Mouse (Mus musculus) thymus, postnatal 4 days (tissue): Measurements from ENCODE around the gene Akirin2.
"Not testable (repeated sequence)": the region's sequence is repeated elsewhere in the genome, so short reads cannot be mapped to it uniquely, and the experiment has no call there.

Experiments used
- DNase-seq: peaks from one replicate; pipeline ENCODE4 v3.0.0; 2021

Gene Akirin2

DNA sequence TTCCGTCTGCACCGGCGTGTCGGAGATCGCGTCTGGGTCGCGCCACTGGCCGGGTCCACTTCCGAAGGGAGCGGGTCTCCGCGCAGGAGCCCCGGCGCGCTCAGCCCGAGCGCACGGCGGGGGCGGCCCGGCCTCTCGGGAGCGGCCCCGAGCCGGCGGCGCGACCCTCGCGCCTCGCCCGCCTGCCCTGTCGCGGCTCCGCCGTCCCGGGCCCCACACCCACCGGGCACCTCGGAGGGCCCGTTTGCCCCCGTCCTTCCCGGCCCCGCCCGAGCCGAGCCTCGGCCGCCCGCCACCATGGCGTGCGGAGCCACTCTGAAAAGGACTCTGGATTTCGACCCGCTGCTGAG lies at the start of gene Akirin2:
TSS of gene Akirin2 (plus strand) at position 190 of the 350 bp plus-strand sequence.
- DNase-seq = no peak

DNA sequence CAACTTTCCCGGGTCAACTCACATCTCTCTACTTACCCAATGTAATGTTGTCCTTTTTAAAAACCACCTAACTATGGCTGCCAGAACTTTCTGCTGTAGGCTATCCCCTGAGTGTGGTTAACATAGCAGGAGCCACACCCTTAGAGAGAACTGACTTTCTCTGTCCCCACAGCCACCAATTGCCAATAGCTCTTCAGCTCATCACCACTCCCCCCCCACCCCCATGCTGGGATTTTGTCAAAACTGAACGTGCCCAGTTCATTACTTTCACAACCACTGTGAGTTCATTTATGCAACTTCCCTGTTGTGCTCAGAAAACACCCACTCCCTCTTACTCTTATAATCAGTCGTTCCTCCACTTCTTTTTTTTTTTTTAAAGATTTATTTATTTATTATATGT lies 40.4 kb upstream of the Akirin2 start:
- DNase-seq = no peak

DNA sequence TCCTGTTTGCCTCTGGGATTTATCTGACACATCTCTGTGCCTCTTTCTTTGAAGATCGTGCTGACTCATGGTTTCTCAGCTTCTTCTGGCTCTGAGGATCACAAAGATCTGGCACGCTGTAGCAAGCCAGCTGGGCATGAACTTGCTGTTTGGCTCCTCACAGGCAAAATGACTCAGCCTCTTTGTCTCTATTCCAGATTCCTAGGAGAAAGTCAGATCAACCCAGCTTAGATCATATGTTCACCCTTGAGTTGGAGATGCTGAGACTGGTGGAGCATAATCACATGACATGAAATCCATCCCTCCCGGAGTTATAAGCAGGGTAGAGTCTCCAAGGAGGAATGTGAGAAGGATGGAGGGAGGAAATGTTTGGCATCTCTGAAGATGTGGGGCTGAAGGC lies 27.9 kb upstream of the Akirin2 start:
- DNase-seq = no peak

DNA sequence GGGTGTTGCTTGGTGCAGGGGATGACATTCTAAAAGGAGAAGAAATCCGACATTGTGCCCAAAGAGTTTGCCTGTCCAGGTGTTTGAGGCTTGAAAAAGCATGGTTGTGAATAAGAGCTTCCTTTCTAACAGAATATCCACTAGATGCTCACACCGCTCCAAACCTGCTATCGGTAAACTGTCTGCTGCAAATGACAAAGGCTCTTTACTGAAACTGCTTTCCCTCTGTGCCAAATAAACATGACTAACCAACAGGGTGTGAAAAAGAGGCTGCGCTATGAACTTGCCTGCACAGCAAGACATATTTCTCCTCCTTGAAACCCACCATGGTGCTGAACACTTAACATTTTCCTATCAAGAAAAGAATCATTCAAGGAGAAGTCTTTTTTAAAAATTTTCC lies 27.2 kb upstream of the Akirin2 start:
- no peak for DNase-seq

DNA sequence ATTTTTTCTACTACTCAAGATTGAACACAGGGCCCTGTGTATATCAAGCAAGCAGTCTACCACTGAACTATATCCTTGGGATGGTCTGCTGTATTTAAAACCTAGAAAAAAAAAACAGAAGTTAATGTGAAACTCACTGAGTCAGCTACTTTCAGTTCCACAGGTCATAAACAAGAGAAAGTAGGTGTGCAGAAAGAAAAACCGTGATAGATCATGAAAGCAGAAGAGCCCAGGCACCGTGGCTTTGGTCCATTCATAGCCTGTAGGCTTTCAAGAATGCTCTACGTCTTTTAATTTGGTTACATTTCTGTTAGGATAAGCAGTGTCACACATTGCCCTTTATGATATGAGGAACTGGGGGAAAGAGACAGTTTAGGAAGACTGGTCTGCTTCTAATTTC lies 24.0 kb upstream of the Akirin2 start:
- no peak for DNase-seq

DNA sequence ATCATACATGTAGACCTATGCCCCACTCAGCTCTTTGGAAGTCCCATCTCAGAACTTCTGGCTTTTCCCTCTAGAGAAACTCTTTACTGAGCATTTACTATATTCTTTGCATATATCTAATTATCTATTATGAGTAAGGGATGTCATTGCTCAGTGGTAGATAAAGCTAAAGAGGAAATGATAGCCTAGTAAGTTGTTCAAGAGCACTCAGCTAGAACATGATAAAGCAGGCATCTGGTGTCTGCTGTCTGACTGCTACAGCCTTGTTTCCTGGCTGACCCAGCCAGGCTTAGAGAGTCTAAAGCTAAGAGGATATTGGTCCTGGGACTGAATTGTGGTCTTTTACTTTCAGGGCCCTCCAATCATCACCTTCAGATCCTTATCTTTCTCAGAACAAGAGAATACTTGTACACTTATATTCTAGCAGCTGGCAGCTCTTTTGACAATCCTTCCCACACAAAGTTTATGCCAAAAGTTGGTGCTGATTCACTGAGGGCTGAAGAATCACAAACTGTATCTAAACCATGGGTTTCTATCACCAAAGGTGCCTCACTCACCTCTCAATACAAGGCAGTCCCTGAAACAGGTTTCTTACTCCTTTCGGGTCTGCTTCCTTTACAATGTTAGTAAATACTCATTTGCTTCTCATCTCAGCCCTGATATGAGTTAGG lies 22.2 kb upstream of the Akirin2 start:
- no peak for DNase-seq

DNA sequence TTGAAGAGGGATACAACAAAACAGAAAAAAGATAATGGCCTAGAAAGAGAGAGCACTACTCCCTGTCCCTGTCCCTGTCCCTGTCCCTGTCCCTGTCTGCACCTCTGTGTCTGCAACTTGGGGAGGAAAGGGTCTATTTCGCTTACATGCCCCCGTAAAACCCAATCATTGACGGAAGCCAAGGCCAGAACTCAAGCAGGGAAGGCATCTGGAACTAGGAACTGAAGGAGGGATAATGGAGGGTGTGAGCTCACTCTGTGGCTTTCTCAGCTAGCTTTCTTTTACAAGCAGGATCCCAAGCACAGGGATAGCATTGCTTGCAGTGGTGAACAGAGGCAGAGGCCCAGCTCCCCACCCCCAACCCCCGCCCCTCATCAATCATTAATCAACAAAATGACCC lies 21.4 kb upstream of the Akirin2 start:
- DNase-seq = no peak

DNA sequence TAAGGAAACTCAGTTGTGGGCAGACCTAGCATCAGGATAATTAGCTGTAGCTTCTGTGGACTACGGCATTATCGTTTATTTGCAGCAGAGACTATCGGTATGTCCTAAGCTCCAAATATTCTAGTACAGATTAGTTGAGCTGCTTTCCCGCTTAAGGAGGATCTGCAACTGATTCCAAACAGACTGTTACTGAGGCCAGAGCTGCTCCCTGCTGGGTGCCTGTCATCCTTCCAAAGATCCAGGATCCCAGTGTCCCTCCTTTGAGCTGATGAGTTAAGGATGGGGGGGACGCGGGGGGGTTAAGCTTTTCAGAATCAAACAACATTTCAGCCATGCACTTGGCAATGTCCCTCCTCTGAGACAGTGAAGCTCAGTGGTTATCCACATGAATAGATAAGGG lies 20.8 kb upstream of the Akirin2 start:
- no peak for DNase-seq

DNA sequence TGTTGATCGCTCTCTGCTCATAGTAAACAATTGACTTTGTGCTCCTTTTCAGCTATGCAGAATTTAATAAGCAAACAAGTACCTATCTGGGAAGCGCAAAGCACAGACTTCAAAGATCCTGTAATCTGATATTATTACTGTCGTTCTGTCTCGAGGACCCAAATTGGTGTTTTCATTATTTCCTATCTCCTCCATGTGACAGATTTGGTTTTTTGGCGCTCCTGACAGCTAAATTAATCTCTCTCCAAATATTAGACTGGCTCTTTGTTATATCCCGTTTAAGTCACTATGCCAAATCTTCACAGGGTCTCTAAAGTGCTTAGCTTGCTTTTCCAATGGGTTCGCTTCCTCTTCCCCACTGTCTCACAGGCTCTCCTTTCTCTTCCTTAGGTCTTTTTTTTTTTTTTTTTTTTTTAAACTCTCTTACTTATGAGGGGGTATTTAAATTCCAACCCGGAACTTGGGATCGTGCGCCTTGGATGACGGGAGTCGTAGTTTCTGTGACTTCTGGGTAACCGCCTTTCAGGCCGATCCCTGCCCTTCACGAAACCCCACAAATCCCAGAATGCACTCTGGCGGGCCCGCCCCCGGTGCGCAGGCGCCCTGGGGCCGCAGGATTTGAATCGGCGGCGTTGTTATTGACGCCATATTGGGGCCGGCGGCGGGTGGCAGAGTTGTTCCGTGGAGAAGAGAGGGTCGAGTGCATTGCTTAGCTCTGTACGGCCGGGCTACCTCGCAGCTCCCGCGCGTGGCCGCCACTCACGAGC lies 573 bp upstream of the Akirin2 start:
- peak; percentile 95 for DNase-seq

DNA sequence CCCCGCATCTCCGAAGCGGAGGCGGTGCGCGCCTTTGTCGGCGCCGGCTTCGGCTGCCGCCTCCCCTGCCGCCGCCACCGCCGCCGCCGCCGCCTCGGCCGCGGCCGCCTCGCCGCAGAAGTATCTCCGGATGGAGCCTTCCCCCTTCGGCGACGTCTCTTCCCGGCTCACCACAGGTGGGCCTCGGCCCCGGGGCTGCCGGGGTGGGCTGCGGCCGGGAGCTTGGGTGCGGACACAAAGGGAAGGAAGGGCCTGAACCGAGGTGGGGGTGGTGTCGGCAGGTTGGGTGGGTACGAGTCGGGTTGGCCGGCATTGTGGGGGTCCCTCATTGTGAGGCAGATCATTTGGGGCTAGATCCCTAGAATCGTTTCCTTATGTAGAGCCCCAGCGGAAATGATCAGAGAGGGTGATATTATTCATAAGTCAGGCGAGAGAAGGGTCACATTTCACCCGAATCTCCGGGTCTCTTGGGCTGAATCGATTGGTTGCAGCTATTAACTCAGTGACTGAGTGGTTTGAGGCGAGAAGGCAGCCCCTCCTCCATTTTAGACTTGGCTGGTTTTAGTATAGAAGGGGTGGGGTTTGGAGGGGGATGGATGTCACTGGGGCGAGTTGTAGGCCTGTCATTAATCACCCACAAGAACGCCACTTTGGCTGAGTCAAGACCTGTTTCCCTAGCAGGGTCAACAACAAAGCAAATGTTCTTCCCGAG lies 517 bp downstream of the Akirin2 start:
- peak; percentile 75 for DNase-seq

DNA sequence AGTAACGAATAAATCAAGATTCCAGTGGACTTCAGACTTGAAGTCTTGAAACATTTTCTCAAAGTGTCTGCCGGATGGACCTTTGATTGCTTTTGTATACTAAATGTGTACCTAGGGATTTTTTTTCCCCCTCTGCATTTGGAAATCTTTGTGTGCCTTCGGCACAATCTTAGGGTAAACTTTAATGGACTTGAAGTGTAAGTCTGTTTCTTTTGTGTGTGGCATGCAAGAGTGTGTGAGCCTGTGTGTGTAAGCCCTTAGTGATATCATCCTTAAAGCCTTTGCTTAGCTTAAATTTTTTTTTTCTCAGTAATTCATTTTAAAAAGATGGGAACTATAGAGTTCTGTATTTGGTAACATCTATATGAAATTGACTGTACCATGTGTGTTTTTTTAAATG lies 1.2 kb downstream of the Akirin2 start:
- no peak for DNase-seq

DNA sequence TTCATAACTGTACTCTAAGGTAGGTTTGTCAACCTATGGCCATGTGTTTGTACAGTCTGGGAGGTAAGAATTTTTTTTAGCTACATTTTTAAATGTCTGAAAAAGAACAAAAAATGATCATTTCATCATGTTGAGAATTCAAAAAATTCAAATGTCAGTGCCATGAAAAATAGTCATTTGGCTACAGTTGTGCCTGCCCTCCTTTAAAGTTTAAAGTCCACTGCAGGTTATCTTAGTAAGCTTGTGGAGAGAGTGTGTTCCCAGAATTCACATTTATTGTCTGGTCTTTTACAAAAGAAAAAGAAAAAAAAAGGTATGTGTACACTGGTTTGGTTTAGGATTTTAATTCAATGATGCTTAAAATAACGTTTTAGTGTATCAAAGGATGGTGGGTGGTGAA lies 3.9 kb downstream of the Akirin2 start:
- DNase-seq = no peak

DNA sequence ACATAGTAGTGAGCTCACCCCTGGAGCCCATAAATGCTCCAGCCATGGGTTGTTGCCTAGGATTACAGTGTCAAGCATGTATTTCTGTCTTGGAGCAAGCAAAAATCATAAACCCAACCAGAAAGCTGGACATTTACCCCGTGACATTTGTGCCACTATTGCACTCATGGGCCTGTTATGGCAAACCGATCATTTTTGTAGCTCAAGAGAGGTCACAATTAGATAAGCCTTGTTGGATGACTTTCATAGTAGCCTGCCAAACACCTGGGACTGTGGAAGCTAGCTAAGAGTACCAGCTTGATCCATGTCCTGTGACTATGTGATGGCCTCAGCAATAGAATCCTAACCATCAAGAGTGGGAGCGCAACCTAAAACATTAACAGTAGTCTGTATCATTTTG lies 4.9 kb downstream of the Akirin2 start:
- no peak for DNase-seq

DNA sequence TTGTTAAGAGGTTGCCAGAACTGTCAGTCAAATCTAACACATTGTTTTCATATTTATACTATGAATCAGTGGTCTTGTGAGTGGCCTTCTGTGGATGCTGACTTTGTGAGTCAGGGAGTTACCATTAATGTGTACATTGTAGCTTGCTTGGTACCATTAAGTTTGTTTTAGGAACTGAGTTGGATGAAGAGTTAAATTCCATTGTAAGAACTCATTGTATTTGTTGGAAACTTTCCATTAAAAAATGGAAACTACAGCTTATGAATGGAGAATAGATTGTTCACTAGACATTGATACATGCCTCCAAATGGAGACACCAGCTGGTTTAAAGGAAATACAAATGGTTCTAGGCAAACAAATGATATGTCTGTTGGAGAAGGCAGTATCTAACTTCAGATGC lies 5.4 kb downstream of the Akirin2 start:
- no peak for DNase-seq

DNA sequence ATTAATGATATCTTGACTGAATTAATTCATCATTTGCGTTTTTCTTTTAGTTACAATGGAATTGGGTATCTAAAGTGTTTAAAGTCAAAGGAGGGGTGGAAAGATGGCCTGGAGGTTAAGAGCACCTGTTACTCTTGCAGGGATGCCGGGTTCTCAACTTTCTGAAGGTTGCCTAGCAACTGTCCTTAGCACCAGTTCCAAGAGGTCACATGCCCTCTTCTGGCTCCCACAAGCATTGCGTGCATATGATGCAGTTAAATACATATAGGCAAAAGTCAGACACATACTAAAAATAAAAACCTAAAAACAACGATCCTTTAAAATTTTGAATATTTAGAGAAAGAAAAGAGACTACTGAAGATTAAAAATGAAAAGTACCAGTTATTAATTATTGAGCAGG lies 10.2 kb downstream of the Akirin2 start:
- DNase-seq = peak; percentile 78

DNA sequence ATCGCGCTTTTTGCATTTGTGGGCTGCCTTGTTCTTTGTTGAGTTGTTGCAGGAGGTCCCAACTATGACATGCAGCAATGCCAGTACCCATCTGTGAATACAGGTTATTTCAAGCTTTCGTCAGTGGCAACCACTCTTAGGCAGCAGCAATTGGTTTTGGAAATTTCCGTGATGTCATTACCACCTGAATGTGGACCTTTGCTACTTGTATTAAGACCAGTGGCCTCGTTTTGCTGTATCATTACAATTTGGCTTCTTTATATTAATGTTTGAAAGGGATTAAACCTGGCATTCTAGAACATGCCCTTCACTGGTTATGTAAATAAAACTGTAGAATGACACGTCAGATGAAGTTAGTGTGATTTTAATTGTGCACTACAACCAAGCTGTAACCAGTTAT lies 15.5 kb downstream of the Akirin2 start:
- no peak for DNase-seq

DNA sequence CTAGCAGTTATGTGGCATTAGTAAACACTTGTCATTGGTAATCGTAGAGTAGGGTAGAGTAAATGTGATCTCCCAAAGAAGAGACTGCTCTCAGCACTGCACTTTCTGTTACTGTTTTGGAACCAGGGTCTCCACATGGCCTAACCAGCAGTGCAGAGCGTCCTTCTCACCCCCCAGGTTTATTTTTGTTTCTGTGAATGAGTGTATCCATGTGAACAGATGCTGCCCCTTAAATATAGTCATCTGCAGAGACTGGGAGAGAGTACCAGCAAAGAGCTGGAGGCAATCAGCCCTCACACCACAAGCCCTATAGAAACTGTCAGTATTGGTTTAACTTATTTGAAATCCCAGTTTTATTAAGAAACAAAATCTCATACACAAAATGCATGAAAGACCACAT lies 22.1 kb downstream of the Akirin2 start:
- no peak for DNase-seq

DNA sequence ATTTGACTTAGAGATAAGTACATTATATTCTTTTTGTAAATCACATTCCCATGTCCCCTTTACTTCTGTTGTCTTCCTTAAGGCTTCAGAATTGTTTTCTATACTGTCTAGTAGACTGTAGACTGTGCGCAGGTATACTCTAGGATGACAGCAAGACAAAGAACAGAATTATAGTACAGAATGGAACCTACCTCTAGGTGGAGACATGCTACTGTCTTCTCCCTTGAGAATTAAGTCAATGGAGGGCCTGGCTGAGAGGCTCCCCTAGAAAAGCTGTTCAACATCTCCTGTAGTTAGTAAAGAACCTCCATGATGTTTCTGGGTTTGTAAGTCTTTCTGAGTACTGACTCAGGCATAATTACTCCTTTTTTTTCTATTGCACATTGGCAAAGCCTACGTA lies 26.3 kb downstream of the Akirin2 start:
- DNase-seq = no peak

DNA sequence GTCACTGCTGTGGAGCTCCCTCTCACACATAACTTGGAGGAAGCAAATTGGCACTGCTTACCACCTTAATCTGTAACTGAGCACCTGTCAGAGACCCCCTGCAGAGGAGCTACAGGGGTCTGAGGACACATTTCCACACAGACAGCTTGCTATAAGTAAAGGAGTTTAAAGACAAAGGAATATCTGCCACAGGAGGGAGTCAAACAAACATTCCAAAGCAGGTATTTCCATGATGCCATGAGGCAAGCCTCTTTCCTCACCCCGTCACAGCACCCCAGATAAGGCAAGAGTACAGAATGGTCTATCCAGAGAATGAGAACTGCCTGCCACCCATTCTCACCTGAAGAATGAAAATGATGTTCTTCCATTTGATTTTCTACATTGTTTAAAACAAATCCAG lies 28.5 kb downstream of the Akirin2 start:
- no peak for DNase-seq

DNA sequence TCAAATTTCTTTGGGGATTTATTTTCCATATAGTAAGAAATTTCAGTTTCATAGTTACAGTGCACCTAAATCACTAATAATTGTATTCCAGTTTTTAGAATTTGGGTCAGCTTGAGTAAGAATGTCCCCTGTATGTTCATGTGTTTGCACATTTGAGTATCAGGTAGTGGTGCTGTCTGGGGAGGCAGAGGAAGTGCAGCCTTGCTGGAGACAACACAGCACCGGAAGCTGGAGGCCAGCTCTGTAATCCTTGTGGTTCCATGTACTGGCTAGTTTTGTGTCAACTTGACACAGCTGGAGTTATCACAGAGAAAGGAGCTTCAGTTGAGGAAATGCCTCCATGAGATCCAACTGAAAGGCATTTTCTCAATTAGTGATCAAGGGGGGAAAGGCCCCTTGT lies 30.8 kb downstream of the Akirin2 start:
- not testable (repeated sequence) for DNase-seq

DNA sequence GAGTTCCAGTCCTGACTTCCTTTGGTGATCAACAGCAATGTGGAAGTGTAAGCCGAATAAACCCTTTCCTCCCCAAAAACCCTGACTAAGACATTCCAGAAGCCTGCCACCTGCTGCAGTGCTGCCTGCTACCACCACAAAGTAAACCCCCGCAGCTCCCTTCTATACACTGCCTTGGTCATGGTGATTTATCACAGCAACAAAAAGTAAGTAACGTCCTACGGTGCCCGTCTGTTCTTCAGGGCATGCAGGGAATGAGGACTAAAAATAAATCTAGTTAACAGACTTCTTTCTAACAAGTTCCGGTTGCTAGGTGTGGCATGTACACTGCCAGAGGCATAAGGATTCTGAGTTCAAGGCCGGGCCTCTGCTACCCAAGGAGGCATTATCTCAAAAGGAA lies 31.3 kb downstream of the Akirin2 start:
- no peak for DNase-seq

DNA sequence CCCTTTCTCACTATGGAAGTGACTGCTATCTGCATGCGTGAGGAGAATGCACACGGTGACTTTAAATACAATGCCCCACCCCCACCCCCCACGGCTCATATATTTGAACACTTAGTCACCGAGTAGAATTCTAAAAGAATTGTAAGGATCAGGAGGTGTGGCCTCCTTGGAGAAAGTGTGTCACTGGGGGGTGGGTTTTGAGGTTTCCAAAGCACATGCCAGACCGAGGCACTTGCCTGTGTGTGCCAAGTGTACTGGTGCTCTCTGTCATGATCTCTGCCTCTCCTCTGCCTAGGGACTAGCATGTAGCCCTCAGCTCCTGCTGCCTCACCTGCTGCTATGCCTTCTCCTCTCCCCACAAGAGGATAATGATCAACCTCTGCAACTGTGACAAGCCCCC lies 31.7 kb downstream of the Akirin2 start:
- DNase-seq = no peak

DNA sequence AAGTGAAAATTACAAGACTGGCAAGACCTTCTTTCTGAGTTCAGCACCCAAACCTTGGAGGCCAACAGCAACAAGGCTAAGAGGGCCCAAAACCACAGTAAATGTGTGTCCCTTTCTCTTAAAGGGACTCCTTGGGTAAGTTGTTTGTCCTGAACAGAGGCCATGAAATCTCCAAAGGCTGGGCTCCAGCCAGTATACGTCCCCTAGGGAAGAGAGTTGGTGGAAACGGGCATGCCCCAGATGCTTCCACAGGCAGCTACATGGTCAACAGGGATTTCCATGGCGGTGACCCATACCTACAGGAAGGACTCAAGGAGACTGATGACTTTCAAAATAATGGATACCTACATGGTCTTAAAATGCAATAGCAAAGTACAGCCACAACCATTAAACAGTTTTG lies 32.7 kb downstream of the Akirin2 start:
- DNase-seq = no peak

DNA sequence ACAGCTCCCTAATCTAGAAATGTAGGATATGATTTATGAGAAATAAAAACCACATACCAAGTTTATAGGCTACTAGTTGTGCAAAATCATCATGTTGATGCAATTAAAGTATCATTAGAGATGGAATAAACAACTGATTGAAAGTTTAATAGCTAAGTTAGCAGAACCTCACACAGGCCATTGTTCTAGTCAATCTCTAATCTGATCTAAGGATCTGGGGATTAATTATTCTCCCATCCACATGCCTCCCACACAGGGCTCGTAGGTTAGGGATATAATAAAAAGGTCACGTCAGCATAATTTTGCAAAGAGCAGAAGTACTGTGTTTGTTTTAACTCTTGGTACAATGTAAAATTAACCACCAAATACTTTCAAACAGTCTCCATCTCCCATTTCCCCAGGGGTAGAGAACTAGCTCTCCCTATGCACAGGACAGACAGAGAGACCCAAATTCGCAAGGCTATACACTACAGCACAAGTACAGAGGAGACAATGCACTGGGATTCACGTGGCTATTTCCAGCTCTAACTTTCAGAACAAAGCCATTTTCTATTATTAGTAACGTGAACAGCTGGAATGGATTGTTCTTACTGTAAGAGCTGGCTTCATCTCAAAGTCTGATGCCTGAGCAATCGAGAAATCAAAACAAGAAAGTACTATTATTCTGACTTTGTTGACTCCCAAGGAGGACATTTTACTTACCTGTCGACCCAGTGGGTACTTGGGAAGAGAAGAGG lies 34.3 kb downstream of the Akirin2 start:
- no peak for DNase-seq
